Mouse (Mus musculus): ENCODE results near the gene Rpl18a.

Gene Rpl18a

GRCm38 (mm10) chr8:70852595-70853231, 44.5 kb downstream of the Rpl18a start:
- no peak for DNase-seq

- DNase-seq: no peak
These were observed 45.4 kb downstream of the Rpl18a start for GRCm38 (mm10) chr8:70851837-70852236.

DNA sequence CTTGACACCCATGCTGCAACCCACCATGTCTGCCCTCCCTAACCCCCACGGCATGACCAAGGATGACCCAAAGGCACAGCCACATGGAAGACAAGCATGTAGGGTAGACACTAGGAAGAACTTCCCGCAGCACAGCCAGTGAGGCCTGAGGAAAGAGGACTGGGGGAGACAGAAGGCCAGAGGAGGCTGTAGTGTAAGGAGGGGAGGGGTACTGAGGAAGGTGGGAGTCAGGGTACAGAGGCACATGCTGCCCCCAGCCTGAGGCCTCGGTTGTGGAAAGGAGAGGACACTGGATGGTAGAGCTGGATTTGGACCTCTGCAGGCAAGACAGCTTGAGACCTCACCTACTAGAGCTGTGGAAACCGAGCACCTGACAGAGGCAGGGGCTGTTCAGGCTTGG, 46.3 kb downstream of the Rpl18a start:
- DNase-seq: no peak

DNA sequence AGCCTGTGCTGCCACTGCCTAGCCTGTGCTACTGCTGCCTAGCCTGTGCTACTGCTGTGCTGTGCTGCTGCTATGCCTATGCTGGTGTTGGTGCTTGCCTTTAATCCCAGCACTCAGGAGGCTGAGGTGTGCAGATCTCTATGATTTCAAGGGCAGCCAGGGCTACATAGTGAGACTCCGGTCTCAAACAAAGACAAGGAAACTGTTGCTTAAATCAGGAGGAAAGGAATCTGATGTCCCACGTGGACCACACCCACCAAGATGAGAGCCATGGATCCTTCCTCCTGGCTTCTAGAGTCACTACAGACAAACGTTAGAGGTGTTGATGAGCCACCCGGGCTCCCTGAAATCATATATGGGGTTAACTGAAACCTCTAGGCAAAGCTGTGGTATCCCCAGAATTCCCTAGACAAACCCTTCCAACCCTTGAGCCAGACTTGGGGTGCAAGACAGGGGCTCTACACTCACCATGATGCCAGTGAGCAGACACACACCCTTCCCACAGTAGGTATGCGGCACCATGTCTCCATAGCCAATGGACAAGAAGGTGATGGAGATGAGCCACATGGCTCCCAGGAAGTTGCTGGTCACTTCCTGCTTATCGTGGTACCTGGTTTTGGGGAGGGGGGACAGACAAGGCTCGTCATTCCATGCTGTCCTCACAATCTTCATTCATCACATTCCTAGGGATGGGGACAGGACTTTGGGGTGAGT, 46.9 kb downstream of the Rpl18a start:
- no peak for DNase-seq

- no peak for DNase-seq
These were observed 47.8 kb downstream of the Rpl18a start for GRCm38 (mm10) chr8:70849333-70849990.

GRCm38 (mm10) chr8:70846371-70847154, 50.6 kb downstream of the Rpl18a start:
- DNase-seq: peak in 1 of 2 experiments; percentile 52

GRCm38 (mm10) chr8:70845108-70845507, 52.1 kb downstream of the Rpl18a start:
- DNase-seq: no peak

Measured in kidney, postnatal 36 days (tissue).